16 mouse cellular contexts compared by ENCODE assay signal in the genomic region with DNA sequence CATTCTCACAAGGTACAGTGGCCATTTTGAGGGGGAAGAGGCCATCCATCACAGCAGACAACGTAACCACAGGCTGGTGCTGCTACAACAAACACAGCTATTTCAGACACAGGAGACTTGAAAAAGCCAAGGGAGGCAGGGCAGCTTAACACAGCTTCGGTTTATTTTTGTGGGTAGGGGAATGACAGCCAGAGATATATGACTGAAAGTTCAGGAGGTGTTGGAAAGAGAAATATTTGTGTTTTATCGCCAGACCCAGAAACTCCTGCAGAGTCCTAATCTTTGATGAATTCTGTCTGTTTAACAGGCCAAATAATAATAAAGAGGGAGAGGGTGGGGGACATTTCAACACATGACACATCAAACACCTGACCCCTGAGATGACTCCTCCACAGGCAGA. TPM values are rescaled to one million over a fixed set of nuclear protein-coding genes. Genes with fewer than 3 reads are reported as not detected.
DNase-seq lines count a peak whose midpoint lies in the region; ATAC-seq and TF ChIP-seq lines count a peak whose summit lies in the region.
"Had no signal": no experiment of that assay in that cellular context is flagged by ENCODE, and none has a peak within 500 bp of the region (broad histone marks: within the 10 kb centered on the region; RNA-seq: fewer than 3 reads in every experiment).

No protein-coding gene starts in this region.

- no peaks in the 10 kb centered on the region for H3K27me3 ChIP-seq in heart, embryonic 13.5 days (replicated peaks)
- no peaks in the 10 kb centered on the region for H3K27me3 ChIP-seq in liver, adult 2 months (ENCODE audit: control insufficient read depth, insufficient read depth, low read length)
- H3K27me3 ChIP-seq in liver, embryonic 11.5 days (replicated peaks; ENCODE audit: control insufficient read depth, insufficient read depth, low read length): no peaks in the 10 kb centered on the region
- H3K27me3 ChIP-seq in stomach, embryonic 15.5 days (replicated peaks): no peaks in the 10 kb centered on the region
- H3K27me3 ChIP-seq: hindbrain, embryonic 15.5 days; neural tube, embryonic 12.5 days had no signal

- 0 out of 2 replicates have a peak overlapping the region, but pooled peaks have one; percentile 33 for H3K9ac ChIP-seq in heart, embryonic 13.5 days
- H3K9ac ChIP-seq in liver, adult 2 months (ENCODE audit: low read depth, low read length): no peak overlapping the region
- no peak overlapping the region for H3K9ac ChIP-seq in liver, embryonic 11.5 days (ENCODE audit: low read depth, low read length)
- no peak overlapping the region for H3K9ac ChIP-seq in stomach, embryonic 15.5 days
- H3K9ac ChIP-seq: hindbrain, embryonic 15.5 days; liver, embryonic 14.5 days; neural tube, embryonic 12.5 days had no signal

- WGBS in heart, embryonic 13.5 days: 13% methylated on average over 3 of the region's 3 CpGs
- WGBS in liver, adult 2 months: 79% methylated on average over 3 of the region's 3 CpGs
- 21% methylated on average over 3 of the region's 3 CpGs for WGBS in liver, embryonic 11.5 days
- 9% methylated on average over 3 of the region's 3 CpGs for WGBS in stomach, embryonic 15.5 days

- no peaks in the 10 kb centered on the region for H3K36me3 ChIP-seq in heart, embryonic 13.5 days
- H3K36me3 ChIP-seq in liver, adult 2 months (ENCODE audit: control insufficient read depth, insufficient read depth, low read length): no peaks in the 10 kb centered on the region
- no peaks in the 10 kb centered on the region for H3K36me3 ChIP-seq in liver, embryonic 11.5 days (ENCODE audit: control insufficient read depth, insufficient read depth, low read length)
- H3K36me3 ChIP-seq in stomach, embryonic 15.5 days: no peaks in the 10 kb centered on the region
- H3K36me3 ChIP-seq: hindbrain, embryonic 15.5 days; neural tube, embryonic 12.5 days had no signal

- H3K4me3 ChIP-seq in heart, embryonic 13.5 days: no peak overlapping the region
- H3K4me3 ChIP-seq in liver, adult 2 months (ENCODE audit: insufficient read depth, low read depth, low read length): no peak overlapping the region
- H3K4me3 ChIP-seq in liver, embryonic 11.5 days (ENCODE audit: low read depth, low read length): no peak overlapping the region
- no peak overlapping the region for H3K4me3 ChIP-seq in stomach, embryonic 15.5 days (replicated peaks)
- H3K4me3 ChIP-seq: hindbrain, embryonic 15.5 days; neural tube, embryonic 12.5 days had no signal

- TF ChIP-seq POLR2A in liver, adult 2 months (IDR thresholded peaks at IDR 0.05; ENCODE audit: extremely low read depth, insufficient read depth, low read length): no peak

- TF ChIP-seq CTCF in liver, adult 2 months (IDR thresholded peaks at IDR 0.05; ENCODE audit: low read depth, low read length): no peak

- no peak for ATAC-seq in heart, embryonic 13.5 days (ENCODE audit: extremely low read depth, insufficient number of reproducible peaks, low FRiP score, low TSS enrichment)
- ATAC-seq in liver, embryonic 11.5 days (replicated peaks; ENCODE audit: low FRiP score): no peak
- no peak for ATAC-seq in stomach, embryonic 15.5 days (ENCODE audit: insufficient read depth, low FRiP score, low read depth)

- DNase-seq in heart, postnatal 36 days: no peak
- no peak for DNase-seq in liver, adult 2 months (ENCODE audit: extremely low read depth, low read depth, low spot score)
- no peak for DNase-seq in liver, embryonic 11.5 days (ENCODE audit: low spot score)
- DNase-seq in embryo, embryonic 10.5 days (ENCODE audit: low spot score): peak; percentile 67
- DNase-seq in layer of hippocampus, postnatal 14 days (ENCODE audit: low spot score in 2 of 2): no peak
- DNase-seq: cerebellum, postnatal 36 days; gastrocnemius, postnatal 36 days; kidney, adult 11 months; layer of hippocampus, adult 9-11 months; right cerebral cortex, postnatal 4 days; thymus, postnatal 25 days had no signal

- peak overlapping the region; percentile 77 for H3K27ac ChIP-seq in heart, embryonic 13.5 days (replicated peaks)
- H3K27ac ChIP-seq in liver, adult 2 months (replicated peaks; ENCODE audit: insufficient read depth, low read depth, low read length): 0 out of 2 replicates have a peak overlapping the region, but pooled peaks have one; percentile 5
- H3K27ac ChIP-seq in liver, embryonic 11.5 days (ENCODE audit: low read depth, low read length): no peak overlapping the region
- H3K27ac ChIP-seq in stomach, embryonic 15.5 days: peak overlapping the region; percentile 35; the same call in 1 of the 2 replicates
- H3K27ac ChIP-seq: hindbrain, embryonic 15.5 days; liver, embryonic 14.5 days; neural tube, embryonic 12.5 days had no signal

- H3K9me3 ChIP-seq in heart, embryonic 13.5 days: no peaks in the 10 kb centered on the region
- H3K9me3 ChIP-seq in liver, embryonic 11.5 days (ENCODE audit: control insufficient read depth, low read length): no peaks in the 10 kb centered on the region
- H3K9me3 ChIP-seq in stomach, embryonic 15.5 days: no peaks in the 10 kb centered on the region
- H3K9me3 ChIP-seq: hindbrain, embryonic 15.5 days; neural tube, embryonic 12.5 days had no signal

- H3K4me1 ChIP-seq in heart, embryonic 13.5 days: peaks cover 62% of the 10 kb centered on the region
- H3K4me1 ChIP-seq in liver, adult 2 months (ENCODE audit: control insufficient read depth, insufficient read depth, low read length): peaks cover 29% of the 10 kb centered on the region
- H3K4me1 ChIP-seq in liver, embryonic 11.5 days (replicated peaks; ENCODE audit: control insufficient read depth, insufficient read depth, low read length): peaks cover 15% of the 10 kb centered on the region
- peaks cover 22% of the 10 kb centered on the region for H3K4me1 ChIP-seq in stomach, embryonic 15.5 days

- H3K4me2 ChIP-seq in heart, embryonic 13.5 days: no peak overlapping the region
- no peak overlapping the region for H3K4me2 ChIP-seq in liver, embryonic 11.5 days
- no peak overlapping the region for H3K4me2 ChIP-seq in stomach, embryonic 15.5 days
- H3K4me2 ChIP-seq: hindbrain, embryonic 15.5 days; neural tube, embryonic 12.5 days had no signal

- no peaks in the 10 kb centered on the region for H3K79me2 ChIP-seq in liver, adult 2 months (ENCODE audit: control insufficient read depth, insufficient read depth, low read length)

- intact Hi-C loops in heart, postnatal 36 days (cut with DNase I): no loop called here

RNA-seq across cellular contexts. Expression of a gene that starts 28.2 kb away (rescaled TPM):
- polyA plus RNA-seq in heart, embryonic 13.5 days (2015; fragmentation: Nextera tagmentation; extraction: Ambion mirVana): 15.6 and 16.1 TPM in 2 replicates
- total RNA-seq in heart, postnatal 36 days (2021): 10 to 100 TPM; 77.4 to 84.9 TPM
- 11.7 and 14.5 TPM in 2 replicates for total RNA-seq in liver, adult 2 months (2014; rRNA removed)
- polyA plus RNA-seq in liver, adult 2 months (2012; rRNA removed): 1.5 and 1.7 TPM in 2 replicates
- polyA plus RNA-seq in liver, embryonic 11.5 days (2014; fragmentation: Nextera tagmentation; extraction: Ambion mirVana): 11.7 and 14.4 TPM in 2 replicates
- polyA plus RNA-seq in stomach, embryonic 15.5 days (2015; fragmentation: Nextera tagmentation; extraction: Ambion mirVana): 20.5 and 21.7 TPM in 2 replicates
- 100 to 1,000 TPM in 1 of 2 experiments, 10 to 100 TPM in 1; 99.1 to 100 TPM for total RNA-seq in layer of hippocampus, postnatal 14 days (2021)

RNA-seq across cellular contexts. Expression of a gene that starts 55.7 kb away (rescaled TPM):
- polyA plus RNA-seq in heart, embryonic 13.5 days (2015; fragmentation: Nextera tagmentation; extraction: Ambion mirVana): 43.6 and 50.8 TPM in 2 replicates
- 10 to 100 TPM; 72.1 to 74.7 TPM for total RNA-seq in heart, postnatal 36 days (2021)
- total RNA-seq in liver, adult 2 months (2014; rRNA removed): 8.8 and 11.5 TPM in 2 replicates
- polyA plus RNA-seq in liver, adult 2 months (2012; rRNA removed): 10.8 and 10.9 TPM in 2 replicates
- 42.7 and 49.0 TPM in 2 replicates for polyA plus RNA-seq in liver, embryonic 11.5 days (2014; fragmentation: Nextera tagmentation; extraction: Ambion mirVana)
- polyA plus RNA-seq in stomach, embryonic 15.5 days (2015; fragmentation: Nextera tagmentation; extraction: Ambion mirVana): 38.6 and 39.3 TPM in 2 replicates
- 10 to 100 TPM; 22.6 to 27.3 TPM for total RNA-seq in layer of hippocampus, postnatal 14 days (2021)
